Mouse (Mus musculus): ENCODE data around the gene Cpne5.

DNA sequence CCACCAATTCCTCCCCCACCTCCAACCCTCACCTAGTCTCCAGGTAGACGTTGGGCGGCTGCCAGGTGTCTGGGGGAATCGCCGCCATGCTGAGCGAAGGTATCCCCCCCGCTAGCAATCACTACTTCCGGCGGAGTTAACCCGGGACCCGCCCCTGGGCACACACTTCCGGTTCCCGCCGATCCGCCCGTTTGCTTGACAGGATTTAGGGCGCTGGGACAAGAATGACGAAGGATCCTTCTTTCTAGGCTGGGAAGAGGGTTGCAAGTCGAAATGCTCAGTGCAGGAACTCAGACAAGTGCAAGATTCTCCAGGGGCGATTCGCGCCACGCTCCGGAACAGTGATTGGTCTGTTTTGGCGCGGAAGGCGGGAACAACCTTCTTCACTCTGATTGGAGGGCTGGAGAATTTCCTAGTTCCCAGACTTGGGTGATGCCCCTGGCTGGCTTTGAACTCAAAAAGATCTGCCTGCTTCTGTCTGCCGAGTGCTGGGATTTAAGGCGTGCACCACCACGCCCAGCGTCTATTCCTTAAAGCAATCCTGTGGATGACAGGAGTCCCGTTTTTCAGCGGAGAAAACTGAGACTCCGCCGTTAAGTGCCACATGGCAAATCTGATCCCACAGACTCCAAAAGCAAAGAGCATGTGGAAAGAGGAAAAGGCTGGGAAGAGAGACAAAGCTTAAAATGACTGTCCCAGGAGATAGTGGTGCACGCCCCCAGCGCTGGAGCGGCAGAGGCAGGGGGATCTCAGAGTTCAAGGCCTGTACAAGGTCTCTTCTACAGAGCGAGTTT is 26.1 kb upstream of the Cpne5 start, which contains the start of gene Ppil1:
- TF ChIP-seq CTCF (IDR thresholded peaks at IDR 0.05; ENCODE audit: insufficient read depth, low read depth, low read length) (no peak), POLR2A (IDR thresholded peaks at IDR 0.05; ENCODE audit: insufficient read depth, low read depth, low read length) (peak; percentile 60)

All from olfactory bulb, adult 2 months (tissue).